Mouse (Mus musculus): Measurements from ENCODE around the gene S100a3.

The S100a3 gene

DNA sequence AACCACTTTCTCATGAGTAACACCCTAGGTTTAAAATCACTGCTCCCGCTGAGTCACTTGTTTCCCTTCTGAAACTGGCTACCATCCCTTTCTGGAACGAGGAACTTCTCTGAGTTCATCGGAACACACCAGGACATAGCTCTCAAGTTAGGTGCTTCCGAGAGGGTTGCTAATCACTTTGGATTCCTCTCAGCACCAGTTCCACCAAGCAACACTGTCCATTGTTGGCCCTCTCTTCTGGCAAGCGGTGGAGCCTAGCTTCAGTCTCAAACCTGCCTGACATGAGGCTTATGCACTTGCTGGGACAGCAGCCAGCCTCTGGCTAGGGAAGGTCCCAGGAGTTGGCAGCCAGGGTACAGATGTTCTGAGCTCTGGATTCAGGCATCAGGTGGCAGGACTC lies 14.3 kb downstream of the S100a3 start:
- no peak for DNase-seq (ENCODE audit: low spot score)

DNA sequence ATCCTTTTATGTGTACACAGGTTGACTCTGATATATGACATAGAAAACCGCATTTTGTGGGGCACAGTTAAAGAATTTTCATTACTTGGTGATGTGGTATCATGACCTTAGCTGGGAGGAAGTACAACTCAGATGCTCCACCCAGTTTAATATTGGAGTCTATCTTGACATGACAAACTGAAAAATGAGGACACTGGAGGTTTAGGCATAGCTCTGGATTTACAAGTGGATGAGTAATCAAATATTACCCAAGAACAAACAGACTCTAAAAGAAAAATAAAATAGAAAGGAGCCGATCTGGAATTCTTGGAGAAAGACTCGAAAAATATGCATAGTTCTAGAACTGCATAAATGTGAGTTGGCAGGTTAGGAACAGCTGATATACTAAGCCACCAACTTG lies 14.9 kb downstream of the S100a3 start:
- no peak for DNase-seq (ENCODE audit: low spot score)

- no peak for DNase-seq (ENCODE audit: low spot score)
Observed at GRCm38 (mm10) chr3:90576351-90577001, 16.1 kb downstream of the S100a3 start.

- no peak for DNase-seq (ENCODE audit: low spot score)
Observed at GRCm38 (mm10) chr3:90579433-90579832, 19.1 kb downstream of the S100a3 start.

- no peak for DNase-seq (ENCODE audit: low spot score)
Observed at GRCm38 (mm10) chr3:90581141-90581540, 20.8 kb downstream of the S100a3 start.

- no peak for DNase-seq (ENCODE audit: low spot score)
Observed at GRCm38 (mm10) chr3:90582156-90582555, 21.8 kb downstream of the S100a3 start.

DNA sequence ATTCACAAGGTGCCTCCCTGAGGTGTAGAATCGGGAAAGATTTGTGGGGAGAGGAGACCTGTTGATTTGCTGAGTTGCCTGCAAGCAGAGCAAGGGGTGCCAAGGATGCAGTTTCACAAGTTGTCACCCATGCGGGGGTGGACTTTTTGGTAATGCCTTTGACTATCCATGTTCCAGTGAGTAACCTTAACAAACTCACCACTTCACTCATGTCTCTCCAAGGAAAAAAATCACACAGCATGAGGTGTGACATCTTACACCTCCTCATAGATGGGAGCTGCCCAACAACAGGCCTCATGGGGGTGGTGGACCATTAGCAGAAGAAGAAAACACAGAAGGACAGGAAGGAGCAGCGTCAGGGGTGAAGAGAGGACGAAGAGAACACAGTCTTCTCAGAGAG lies 22.2 kb downstream of the S100a3 start:
- no peak for DNase-seq (ENCODE audit: low spot score)

GRCm38 (mm10) chr3:90583893-90584292 lies 23.5 kb downstream of the S100a3 start:
- no peak for DNase-seq (ENCODE audit: low spot score)

DNA sequence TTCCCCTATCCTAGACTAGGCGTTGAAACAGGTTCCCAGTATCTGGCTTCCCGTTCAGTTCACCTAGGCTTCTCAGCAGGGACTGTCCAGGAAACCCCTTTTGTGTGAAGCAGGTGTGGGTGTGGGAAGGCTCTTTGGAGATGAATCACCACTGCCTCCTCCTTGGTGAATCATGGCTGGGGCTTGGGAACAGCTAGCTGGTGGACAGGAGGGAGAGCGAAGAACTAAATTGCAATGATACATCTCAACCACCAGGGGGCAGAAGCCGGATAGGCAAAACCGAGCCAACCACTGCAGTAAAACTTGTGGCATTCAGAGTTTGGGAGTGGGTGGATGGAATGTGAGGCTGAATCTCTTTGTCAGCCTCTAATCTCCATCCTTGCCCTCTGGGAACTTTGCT lies 25.2 kb downstream of the S100a3 start:
- DNase-seq (ENCODE audit: low spot score), result no peak

DNA sequence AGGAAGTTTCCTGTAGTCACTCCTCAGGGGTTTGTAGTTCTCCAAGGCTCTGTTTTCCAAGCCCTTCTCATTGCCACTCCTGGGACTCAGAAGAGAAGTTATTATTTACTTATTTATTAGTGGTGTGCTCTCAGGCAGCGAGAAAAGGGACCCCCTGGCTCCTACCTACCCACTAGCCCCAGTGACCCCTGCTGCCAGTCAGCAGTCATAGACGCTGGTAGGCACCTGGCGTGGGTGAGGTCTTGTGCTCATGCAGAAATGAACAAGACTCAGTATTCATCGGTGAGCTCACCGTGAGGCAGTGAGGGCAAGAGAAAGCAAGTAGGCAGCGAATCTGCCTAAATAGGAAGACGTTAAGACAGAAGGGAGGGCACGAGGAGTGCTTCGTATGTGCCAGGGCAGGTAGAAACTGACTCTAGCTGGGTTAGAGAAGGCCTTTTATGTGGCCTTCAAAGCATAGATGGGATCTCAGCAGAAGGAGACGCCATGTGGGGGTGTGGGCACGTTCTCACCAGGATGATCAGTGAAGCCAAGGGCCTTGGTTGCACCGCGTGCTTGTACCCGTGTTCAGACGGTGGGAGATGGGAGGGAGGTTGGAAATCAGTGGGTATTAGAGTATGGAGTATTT lies 25.8 kb downstream of the S100a3 start:
- DNase-seq (ENCODE audit: low spot score), result no peak

DNA sequence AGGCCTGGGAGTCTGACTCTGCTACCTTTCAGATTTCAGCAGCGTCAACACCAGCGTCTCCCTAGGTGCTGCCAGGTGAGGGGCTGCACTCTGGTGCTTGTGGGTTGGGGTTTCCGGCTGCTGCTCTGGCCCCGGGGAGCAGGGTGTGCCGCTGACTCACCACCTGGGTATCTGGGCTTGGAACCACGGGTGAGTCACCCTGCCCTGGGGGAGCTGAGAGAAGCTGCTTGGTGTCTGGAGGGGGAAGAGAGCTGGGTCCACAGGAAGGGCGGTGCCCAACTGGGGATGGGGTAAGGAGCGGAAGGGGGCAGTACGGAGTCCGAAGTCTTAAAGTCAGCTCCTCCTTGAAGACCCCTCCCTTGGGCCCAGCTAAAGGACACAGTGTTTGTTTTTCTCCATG lies 26.5 kb downstream of the S100a3 start:
- DNase-seq (ENCODE audit: low spot score), result no peak

GRCm38 (mm10) chr3:90587361-90588101 lies 27.2 kb downstream of the S100a3 start:
- DNase-seq (ENCODE audit: low spot score), result no peak

DNA sequence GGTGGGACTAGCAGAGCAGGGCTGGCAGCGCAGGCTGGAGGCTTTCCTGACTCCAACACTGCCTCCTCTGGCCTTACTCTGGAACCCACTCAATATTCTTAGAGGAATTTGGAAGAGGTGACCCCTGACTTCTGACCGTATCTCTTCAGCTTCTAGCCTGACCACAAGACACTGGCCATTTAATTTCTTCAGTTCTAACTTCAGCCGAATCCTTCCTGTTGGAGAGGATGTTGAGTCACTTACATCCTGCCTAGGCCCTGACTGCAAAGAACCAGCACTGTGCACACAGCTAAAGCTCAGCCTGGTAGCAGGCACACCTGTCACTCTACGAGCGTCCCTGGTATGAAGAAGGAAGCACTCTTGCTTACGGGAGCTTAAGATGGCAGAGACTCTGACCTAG lies 29.0 kb downstream of the S100a3 start:
- DNase-seq (ENCODE audit: low spot score), result no peak

GRCm38 (mm10) chr3:90589947-90590346 lies 29.6 kb downstream of the S100a3 start, which contains the start of gene S100a2:
TSS of gene S100a2 (plus strand) at chr3:90590247.
- no peak for DNase-seq (ENCODE audit: low spot score)

- no peak for DNase-seq (ENCODE audit: low spot score)
Observed at GRCm38 (mm10) chr3:90594466-90594865, 34.1 kb downstream of the S100a3 start.

DNA sequence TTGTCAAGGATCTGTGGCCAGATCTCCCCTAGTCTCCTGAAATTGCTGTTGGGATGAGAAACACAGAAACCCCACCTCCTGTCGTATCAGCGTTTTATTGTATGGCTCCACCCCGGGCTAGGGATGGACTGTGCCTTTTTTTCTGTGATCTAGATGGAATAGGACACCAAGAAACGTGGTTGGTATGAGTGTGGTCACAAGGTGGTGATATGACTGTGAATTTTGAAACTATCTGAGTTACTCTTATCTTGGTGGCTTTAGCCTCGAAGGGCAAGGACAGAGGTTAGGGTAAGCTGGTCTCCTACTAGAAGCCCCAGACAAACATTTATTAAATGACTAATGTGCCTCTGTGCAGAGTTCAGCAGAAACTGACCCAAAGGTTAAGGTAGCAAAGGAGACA lies 35.2 kb downstream of the S100a3 start:
- DNase-seq (ENCODE audit: low spot score), result no peak

GRCm38 (mm10) chr3:90596810-90597209 lies 36.4 kb downstream of the S100a3 start:
- DNase-seq (ENCODE audit: low spot score), result no peak

DNA sequence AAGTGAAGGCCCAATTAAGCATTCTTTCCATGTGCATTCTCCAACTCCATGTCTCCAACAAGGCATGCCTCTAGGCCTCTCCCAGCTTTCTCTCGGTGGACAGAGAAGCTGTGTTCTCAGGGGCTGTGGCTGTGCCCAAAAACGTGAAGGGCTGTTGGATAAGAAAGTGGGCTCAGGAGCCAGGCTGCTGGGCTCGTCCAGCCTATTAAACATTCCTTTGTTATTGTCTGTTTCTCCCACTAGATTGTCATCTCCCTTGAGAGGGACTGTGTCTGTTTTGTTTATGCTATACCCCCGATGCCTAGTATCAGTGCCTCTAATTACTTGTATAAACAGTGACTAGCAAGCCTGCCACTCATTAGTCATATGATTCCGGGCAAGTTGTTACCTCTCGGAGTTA lies 37.4 kb downstream of the S100a3 start:
- DNase-seq (ENCODE audit: low spot score), result no peak

DNA sequence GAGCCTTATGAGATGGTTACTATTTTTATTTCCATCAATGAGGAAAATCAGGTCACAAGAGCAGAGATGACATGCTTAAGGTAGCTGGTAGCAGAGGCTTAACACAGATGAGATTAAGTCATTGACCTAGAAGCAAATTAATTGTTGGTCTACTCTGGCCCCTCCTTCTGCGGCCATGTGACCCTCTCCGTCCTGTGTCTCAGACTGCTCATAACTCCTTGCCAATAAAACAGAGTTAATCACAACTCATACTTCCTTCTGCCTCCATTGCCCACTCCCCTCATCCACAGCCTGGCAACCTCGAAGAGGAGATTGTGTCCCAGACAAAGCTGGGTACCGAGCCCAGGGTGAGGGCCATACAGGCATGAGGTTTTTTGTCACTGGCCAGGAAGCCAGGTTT lies 37.8 kb downstream of the S100a3 start:
- DNase-seq (ENCODE audit: low spot score), result no peak

GRCm38 (mm10) chr3:90599401-90599800 lies 39.0 kb downstream of the S100a3 start:
- DNase-seq (ENCODE audit: low spot score), result no peak

GRCm38 (mm10) chr3:90600036-90600435 lies 39.7 kb downstream of the S100a3 start:
- DNase-seq (ENCODE audit: low spot score), result no peak

DNA sequence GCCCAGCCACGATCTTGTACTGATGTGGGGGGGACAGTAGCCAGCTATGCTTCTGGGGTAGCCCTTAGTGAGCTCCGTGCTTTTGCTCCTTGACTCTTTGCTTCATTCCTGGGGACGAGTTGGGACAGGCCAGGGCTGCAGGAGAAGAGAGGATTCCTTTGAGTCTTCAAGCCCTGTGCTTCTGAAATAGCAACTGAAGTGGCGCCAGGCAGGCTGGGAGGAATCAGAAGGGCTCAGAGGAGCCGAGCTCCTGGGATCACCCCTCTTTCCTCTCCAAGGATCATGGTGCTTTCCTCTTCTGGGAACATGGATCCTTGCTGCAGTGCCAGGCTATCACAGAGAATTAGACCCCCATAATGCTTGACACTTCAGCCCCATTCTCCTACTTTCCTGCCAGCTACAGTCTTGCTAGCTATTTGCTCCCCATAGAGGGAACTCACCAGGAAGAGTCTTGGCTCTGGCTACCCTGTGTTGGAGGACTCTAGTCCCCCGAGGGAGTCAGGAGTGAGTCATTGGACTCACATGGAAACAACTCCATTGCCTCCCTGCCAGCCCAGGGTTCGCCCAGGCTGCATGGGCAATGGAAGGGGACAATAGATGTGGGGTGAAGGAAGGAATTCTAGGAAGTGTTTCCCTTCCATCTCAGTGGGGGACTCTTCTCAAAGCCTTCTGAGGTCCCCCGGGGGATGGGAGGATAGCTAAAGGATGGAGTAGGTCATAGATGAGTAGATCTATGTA lies 40.2 kb downstream of the S100a3 start:
- no peak for DNase-seq (ENCODE audit: low spot score)
